In the genomic region with DNA sequence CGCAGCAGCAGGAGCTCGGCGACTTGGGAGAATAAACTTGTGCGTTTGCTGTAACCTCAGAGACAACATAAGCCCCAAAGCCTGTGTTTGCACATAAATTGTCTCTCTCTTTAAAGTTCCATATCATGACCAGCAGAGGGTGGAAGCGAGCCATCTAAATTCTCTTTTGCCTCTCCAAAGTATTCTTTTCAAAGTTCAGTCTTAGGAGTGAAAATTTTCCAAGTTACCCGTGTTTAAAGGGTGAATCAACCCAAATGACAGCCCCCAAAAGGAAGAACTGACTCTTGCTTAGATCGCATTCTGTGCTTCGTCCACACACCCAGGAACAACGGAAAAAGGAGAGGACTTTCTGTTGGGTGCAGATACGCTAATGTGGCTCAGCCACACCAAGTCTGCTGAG, we compare ENCODE assay signal across 9 mouse cellular contexts. TPM values are rescaled to one million over a fixed set of nuclear protein-coding genes. Genes with fewer than 3 reads are reported as not detected.
A peak's percentile ranks its signal among the peaks of the same experiment; 100 is the strongest.
DNase-seq lines count a peak whose midpoint lies in the region; ATAC-seq and TF ChIP-seq lines count a peak whose summit lies in the region.
"Had no signal": no experiment of that assay in that cellular context is flagged by ENCODE, and none has a peak within 500 bp of the region (broad histone marks: within the 10 kb centered on the region; RNA-seq: fewer than 3 reads in every experiment).

No protein-coding gene starts in this region.

- H3K36me3 ChIP-seq in limb, embryonic 10.5 days = no peaks in the 10 kb centered on the region
- H3K36me3 ChIP-seq in midbrain, embryonic 14.5 days (ENCODE audit: control insufficient read depth, insufficient read depth, low read length) = no peaks in the 10 kb centered on the region

- no peak overlapping the region for H3K9ac ChIP-seq in midbrain, embryonic 14.5 days (replicated peaks; ENCODE audit: low read length)

- no peak for TF ChIP-seq POLR2A in cortical plate, adult 2 months (IDR thresholded peaks at IDR 0.05; ENCODE audit: extremely low read depth, insufficient read depth, low read length)

- no peak overlapping the region for H3K27ac ChIP-seq in gastrocnemius, adult 2 months
- no peak overlapping the region for H3K27ac ChIP-seq in cortical plate, adult 2 months (ENCODE audit: insufficient read depth, low read length)
- H3K27ac ChIP-seq in limb, embryonic 10.5 days = peak overlapping the region; percentile 67
- no peak overlapping the region for H3K27ac ChIP-seq in midbrain, embryonic 14.5 days (replicated peaks; ENCODE audit: low read depth, low read length)

- TF ChIP-seq CTCF in gastrocnemius, adult 2 months (IDR thresholded peaks at IDR 0.05) = peak; percentile 62
- TF ChIP-seq CTCF in cortical plate, adult 2 months (IDR thresholded peaks at IDR 0.05; ENCODE audit: extremely low read depth, insufficient read depth, low read length) = peak; percentile 24; the same call in 1 of the 2 replicates

- intact Hi-C loops in gastrocnemius, adult 2 months (cut with DNase I) = no loop called here
- intact Hi-C loops in gastrocnemius, postnatal 36 days (cut with DNase I) = no loop called here

- H3K9me3 ChIP-seq in limb, embryonic 10.5 days (replicated peaks) = no peaks in the 10 kb centered on the region
- no peaks in the 10 kb centered on the region for H3K9me3 ChIP-seq in midbrain, embryonic 14.5 days (ENCODE audit: control insufficient read depth, low read length)

- 0 out of 2 replicates have a peak overlapping the region, but pooled peaks have one; percentile 25 for H3K4me2 ChIP-seq in midbrain, embryonic 14.5 days (ENCODE audit: low read length)

- no peak for DNase-seq in gastrocnemius, adult 2 months
- no peak for DNase-seq in gastrocnemius, postnatal 36 days
- DNase-seq in ES-CJ7 (ENCODE audit: low read depth, low spot score) = peak; percentile 72
- peak; percentile 62 for DNase-seq in heart, postnatal 4 days
- peak; percentile 69 for DNase-seq in limb, embryonic 10.5 days (ENCODE audit: low spot score)
- DNase-seq in midbrain, embryonic 14.5 days = peak; percentile 85

- H3K27me3 ChIP-seq in limb, embryonic 10.5 days (ENCODE audit: low read depth, poor library complexity, severe bottlenecking) = no peaks in the 10 kb centered on the region
- no peaks in the 10 kb centered on the region for H3K27me3 ChIP-seq in midbrain, embryonic 14.5 days (ENCODE audit: control insufficient read depth, insufficient read depth, low read length)

- no peaks in the 10 kb centered on the region; the same call in 1 of the 2 replicates for H3K4me1 ChIP-seq in cortical plate, adult 2 months (ENCODE audit: control insufficient read depth, insufficient read depth, low read length)
- H3K4me1 ChIP-seq in limb, embryonic 10.5 days = peaks cover 35% of the 10 kb centered on the region
- H3K4me1 ChIP-seq in midbrain, embryonic 14.5 days (ENCODE audit: control insufficient read depth, insufficient read depth, low read length) = no peaks in the 10 kb centered on the region

- 9% methylated on average over 10 of the region's 10 CpGs for WGBS in limb, embryonic 10.5 days
- WGBS in midbrain, embryonic 14.5 days = 7% methylated on average over 10 of the region's 10 CpGs

- peak overlapping the region; percentile 52 for H3K4me3 ChIP-seq in gastrocnemius, adult 2 months
- H3K4me3 ChIP-seq in cortical plate, adult 2 months (ENCODE audit: insufficient read depth, low read length) = no peak overlapping the region
- H3K4me3 ChIP-seq in limb, embryonic 10.5 days = peak overlapping the region; percentile 33
- H3K4me3 ChIP-seq in midbrain, embryonic 14.5 days (replicated peaks; ENCODE audit: low read depth, low read length) = no peak overlapping the region

- ATAC-seq in midbrain, embryonic 14.5 days (ENCODE audit: low FRiP score, low TSS enrichment) = no peak
- no peak for ATAC-seq in inflammation-experienced regulatory T-cells, adult 6 months

RNA-seq across cellular contexts. Expression of a gene that starts 17.2 kb away (rescaled TPM):
- not detected for total RNA-seq in gastrocnemius, adult 2 months (2021)
- not detected for total RNA-seq in gastrocnemius, postnatal 36 days (2021)
- polyA plus RNA-seq in cortical plate, adult 2 months (2012; rRNA removed) = 3.5 and 4.5 TPM in 2 replicates
- not detected for total RNA-seq in heart, postnatal 4 days (2021)
- 18.9 and 22.9 TPM in 2 replicates for polyA plus RNA-seq in limb, embryonic 10.5 days (2016; fragmentation: Nextera tagmentation; extraction: Ambion mirVana)
- 0.73 and 0.76 TPM in 2 replicates for polyA plus RNA-seq in midbrain, embryonic 14.5 days (2014; fragmentation: Nextera tagmentation; extraction: Ambion mirVana)
- polyA plus RNA-seq in inflammation-experienced regulatory T-cells, adult 6 months (2017; shearing (Covaris generic)) = not detected
- total RNA-seq: adrenal gland, adult 18-20 months had no signal

RNA-seq across cellular contexts. Expression of a gene that starts 24.5 kb away (rescaled TPM):
- under 1 TPM; 0.77 to 0.84 TPM for total RNA-seq in gastrocnemius, adult 2 months (2021)
- 1 to 10 TPM; 1.0 to 2.1 TPM for total RNA-seq in gastrocnemius, postnatal 36 days (2021)
- polyA plus RNA-seq in cortical plate, adult 2 months (2012; rRNA removed) = 0.32 and 0.40 TPM in 2 replicates
- total RNA-seq in heart, postnatal 4 days (2021) = 1 to 10 TPM; 1.5 to 1.7 TPM
- polyA plus RNA-seq in limb, embryonic 10.5 days (2016; fragmentation: Nextera tagmentation; extraction: Ambion mirVana) = 0.04 and 0.09 TPM in 2 replicates
- 0.11 and 0.26 TPM in 2 replicates for polyA plus RNA-seq in midbrain, embryonic 14.5 days (2014; fragmentation: Nextera tagmentation; extraction: Ambion mirVana)
- polyA plus RNA-seq in inflammation-experienced regulatory T-cells, adult 6 months (2017; shearing (Covaris generic)) = under 1 TPM in 1 of 3 experiments, not detected in 2; 0.66 TPM

RNA-seq across cellular contexts. Expression of a gene that starts 33.0 kb away (rescaled TPM):
- 10 to 100 TPM; 10.2 to 19.2 TPM for total RNA-seq in gastrocnemius, adult 2 months (2021)
- total RNA-seq in gastrocnemius, postnatal 36 days (2021) = 10 to 100 TPM in 1 of 2 experiments, 1 to 10 TPM in 1; 8.2 to 12.7 TPM
- 266 and 292 TPM in 2 replicates for polyA plus RNA-seq in cortical plate, adult 2 months (2012; rRNA removed)
- total RNA-seq in heart, postnatal 4 days (2021) = 10 to 100 TPM; 40.6 to 41.5 TPM
- 44.7 and 53.7 TPM in 2 replicates for polyA plus RNA-seq in limb, embryonic 10.5 days (2016; fragmentation: Nextera tagmentation; extraction: Ambion mirVana)
- 102 and 136 TPM in 2 replicates for polyA plus RNA-seq in midbrain, embryonic 14.5 days (2014; fragmentation: Nextera tagmentation; extraction: Ambion mirVana)
- 10 to 100 TPM; 14.4 to 17.1 (median 15.4) TPM for polyA plus RNA-seq in inflammation-experienced regulatory T-cells, adult 6 months (2017; shearing (Covaris generic))

Comparison
In these comparisons a context has a peak if more than half of its experiments do, and no peak if none do; other contexts are left out.
1. DNase-seq: peak in ES-CJ7 (single experiment), heart, postnatal 4 days (single experiment), limb, embryonic 10.5 days (single experiment) and midbrain, embryonic 14.5 days (single experiment); none in gastrocnemius, adult 2 months (single experiment) and gastrocnemius, postnatal 36 days (0 of 2).
2. H3K4me3 ChIP-seq: peak in gastrocnemius, adult 2 months (single experiment) and limb, embryonic 10.5 days (single experiment); none in cortical plate, adult 2 months (single experiment) and midbrain, embryonic 14.5 days (single experiment).